Mouse (Mus musculus): ENCODE measurements around the gene Camsap3.
"Not testable (repeated sequence)": the region's sequence is repeated elsewhere in the genome, so short reads cannot be mapped to it uniquely, and the experiment has no call there.

Gene Camsap3

DNA sequence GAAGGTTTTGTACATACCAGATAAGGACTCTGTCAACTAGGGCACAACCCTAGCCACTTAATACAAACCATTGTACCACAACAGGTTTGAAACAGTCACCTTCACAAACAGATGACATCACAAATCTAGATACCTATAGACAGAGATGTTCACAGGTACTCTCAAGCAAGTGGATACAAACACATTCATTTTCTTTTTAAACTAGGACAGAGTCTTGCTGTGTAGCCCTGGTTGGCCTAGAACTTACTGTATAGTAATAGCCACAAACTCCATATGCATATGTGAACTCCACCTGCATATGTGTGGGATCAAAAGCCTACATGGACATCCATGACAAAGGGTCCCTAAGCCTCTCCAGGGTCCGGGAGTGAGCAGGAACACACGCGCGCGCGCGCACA is at the start of gene Camsap3:
Gene Camsap3, plus strand, starts transcription at position 301 of the 398 bp plus-strand sequence.
- no peak for DNase-seq (ENCODE audit: low read depth)

GRCm38 (mm10) chr8:3537666-3538065 is 49.4 kb upstream of the Camsap3 start:
- DNase-seq (ENCODE audit: low read depth) = no peak

- no peak for DNase-seq (ENCODE audit: low read depth)
Observed at GRCm38 (mm10) chr8:3539146-3539545, 47.9 kb upstream of the Camsap3 start.

GRCm38 (mm10) chr8:3540076-3540475 is 47.0 kb upstream of the Camsap3 start:
- no peak for DNase-seq (ENCODE audit: low read depth)

- no peak for DNase-seq (ENCODE audit: low read depth)
Observed at GRCm38 (mm10) chr8:3546511-3546910, 40.6 kb upstream of the Camsap3 start.

- no peak for DNase-seq (ENCODE audit: low read depth)
Observed at GRCm38 (mm10) chr8:3552240-3552639, 34.9 kb upstream of the Camsap3 start.

GRCm38 (mm10) chr8:3556114-3556513 is 31.0 kb upstream of the Camsap3 start:
- DNase-seq (ENCODE audit: low read depth) = no peak

GRCm38 (mm10) chr8:3567641-3568371 is 19.3 kb upstream of the Camsap3 start, which contains the start of gene C330021F23Rik:
TSS of gene C330021F23Rik (plus strand) at chr8:3567990.
- DNase-seq (ENCODE audit: low read depth) = no peak

DNA sequence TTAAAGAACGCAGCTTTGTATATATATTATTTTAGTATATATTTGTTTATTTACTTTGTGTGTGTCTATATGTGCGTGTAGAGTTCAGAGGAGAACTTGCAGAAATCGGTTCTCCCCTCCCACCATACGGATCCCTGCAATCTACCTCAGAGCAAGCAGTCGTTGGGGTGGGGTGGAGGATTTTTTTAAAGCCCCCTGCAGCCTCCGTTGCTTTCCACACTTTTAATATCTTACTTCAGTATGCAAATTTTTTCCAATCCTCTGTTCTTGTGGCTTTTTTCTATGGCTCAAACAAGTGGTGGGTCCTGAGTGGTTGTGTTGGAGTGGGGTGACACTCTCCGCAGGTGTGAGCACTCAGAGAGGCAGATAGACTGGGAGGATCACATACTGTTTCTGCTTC is 18.7 kb upstream of the Camsap3 start:
- DNase-seq (ENCODE audit: low read depth) = no peak

DNA sequence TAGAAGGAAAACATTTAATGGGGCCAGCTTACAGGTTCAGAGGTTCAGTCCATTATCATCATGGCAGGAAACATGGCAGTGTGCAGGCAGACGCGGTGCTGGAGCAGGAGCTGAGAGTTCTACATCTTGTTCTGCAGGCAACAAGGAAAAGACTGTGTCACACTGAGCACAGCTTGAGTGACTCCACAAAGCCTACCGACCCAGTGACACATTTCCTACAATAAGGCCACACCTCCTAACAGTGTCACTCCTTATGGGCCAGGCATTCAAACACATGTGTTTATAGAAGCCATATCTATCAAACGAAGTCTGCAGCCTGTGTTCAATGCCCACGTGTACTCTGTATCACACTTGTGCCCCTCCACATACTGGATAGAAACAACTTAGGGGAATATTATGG is 17.3 kb upstream of the Camsap3 start:
- DNase-seq (ENCODE audit: low read depth) = no peak

- no peak for DNase-seq (ENCODE audit: low read depth)
Observed at GRCm38 (mm10) chr8:3574546-3574945, 12.5 kb upstream of the Camsap3 start.

- no peak for DNase-seq (ENCODE audit: low read depth)
Observed at GRCm38 (mm10) chr8:3576211-3576960, 10.7 kb upstream of the Camsap3 start.

- DNase-seq (ENCODE audit: low read depth) = no peak
Observed at GRCm38 (mm10) chr8:3579390-3580364, 7.4 kb upstream of the Camsap3 start.

GRCm38 (mm10) chr8:3581961-3582360 is 5.1 kb upstream of the Camsap3 start:
- not testable (repeated sequence) for DNase-seq (ENCODE audit: low read depth)

DNA sequence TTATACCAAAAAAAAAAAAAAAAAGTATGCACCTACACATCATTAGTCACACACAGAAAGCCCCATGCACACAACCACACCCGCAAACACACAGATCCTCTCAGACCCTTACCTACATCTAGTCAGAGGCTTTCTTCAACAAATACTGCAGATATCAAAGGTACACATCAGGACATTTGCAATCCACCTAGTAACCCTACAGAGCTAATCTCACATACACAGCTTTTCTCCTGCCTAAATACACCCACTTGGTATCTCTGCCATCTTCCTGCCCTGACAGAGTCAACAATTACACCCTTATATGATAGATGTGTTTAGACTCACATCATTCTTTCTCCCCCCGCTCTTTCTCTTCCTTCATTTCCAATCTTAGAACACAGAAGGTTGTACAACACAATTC is 641 bp upstream of the Camsap3 start:
- peak; percentile 40 for DNase-seq (ENCODE audit: low read depth)

GRCm38 (mm10) chr8:3587391-3588257 is 531 bp downstream of the Camsap3 start:
- peak; percentile 45 for DNase-seq (ENCODE audit: low read depth)

GRCm38 (mm10) chr8:3588258-3588633 is 1.2 kb downstream of the Camsap3 start:
- no peak for DNase-seq (ENCODE audit: low read depth)

- DNase-seq (ENCODE audit: low read depth) = no peak
Observed at GRCm38 (mm10) chr8:3593470-3593869, 6.4 kb downstream of the Camsap3 start.

DNA sequence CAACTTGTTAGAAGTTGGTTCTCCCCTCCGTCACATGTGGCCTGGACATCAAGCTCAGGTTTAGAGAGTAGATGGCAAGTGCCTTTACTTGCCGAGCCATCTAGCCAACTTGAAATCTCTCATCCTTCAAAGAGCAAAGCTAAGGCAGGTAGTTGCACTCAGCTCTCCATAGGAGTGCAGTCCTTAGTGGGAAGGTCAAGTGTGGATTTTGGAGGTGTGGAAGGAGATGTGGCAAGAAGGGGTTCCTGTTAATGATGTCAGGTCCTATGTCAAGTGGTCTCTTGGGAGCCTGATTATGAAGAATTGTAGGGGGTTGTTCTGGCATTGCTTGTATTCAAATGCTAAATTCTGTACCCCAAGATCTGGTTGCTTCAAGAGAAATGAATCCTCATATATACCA is 7.4 kb downstream of the Camsap3 start:
- DNase-seq (ENCODE audit: low read depth) = no peak

DNA sequence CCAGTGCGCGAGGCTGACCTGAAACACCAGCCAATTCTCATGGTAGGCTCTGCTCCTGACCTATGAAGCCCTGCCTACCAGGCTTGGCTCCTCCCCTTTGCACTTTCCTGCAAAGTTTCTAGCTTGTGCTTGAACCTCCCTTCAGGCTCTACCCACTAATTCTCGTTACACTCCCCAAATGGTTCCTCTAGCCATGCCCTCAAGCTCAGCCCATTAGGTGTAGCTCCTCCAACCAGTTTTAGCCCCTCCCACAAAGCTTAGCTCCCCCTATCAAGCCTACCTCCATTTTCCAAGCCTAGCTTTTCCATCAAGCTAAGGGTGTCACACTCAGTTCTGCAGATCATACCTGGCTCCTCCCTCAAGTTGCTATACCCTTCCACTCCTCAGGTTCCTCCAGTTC is 11.0 kb downstream of the Camsap3 start:
- no peak for DNase-seq (ENCODE audit: low read depth)

GRCm38 (mm10) chr8:3599219-3599618 is 12.1 kb downstream of the Camsap3 start:
- DNase-seq (ENCODE audit: low read depth) = no peak

Measured in c-Kit-positive CD71-positive TER-119-negative erythroid progenitor cells, embryonic 14.5 days (primary cell).